Mouse (Mus musculus): ENCODE data around the gene Smap1. TPM values are rescaled to one million over a fixed set of nuclear protein-coding genes. Genes with fewer than 3 reads are reported as not detected.

The Smap1 gene
- polyA plus RNA-seq, 1 experiment from 2014 or later = 119 TPM

GRCm38 (mm10) chr1:23855623-23856022 is 66.5 kb downstream of the Smap1 start:
- no peak for ATAC-seq (ENCODE audit: low FRiP score)
- peaks cover 52% of the 10 kb centered on the region for H3K36me3 ChIP-seq (replicated peaks; ENCODE audit: control insufficient read depth, insufficient read depth)
- no peak overlapping the region for H3K4me3 ChIP-seq (replicated peaks; ENCODE audit: low read length)
- no peaks in the 10 kb centered on the region for H3K4me1 ChIP-seq (replicated peaks; ENCODE audit: control insufficient read depth, insufficient read depth, low read length)
- H3K4me2 ChIP-seq (replicated peaks) = no peak overlapping the region
- no peaks in the 10 kb centered on the region for H3K27me3 ChIP-seq (ENCODE audit: control insufficient read depth, insufficient read depth, low read length)
- DNase-seq (ENCODE audit: low spot score) = no peak
- no peaks in the 10 kb centered on the region for H3K9me3 ChIP-seq (ENCODE audit: control insufficient read depth, low read length)
- no peak overlapping the region for H3K9ac ChIP-seq
- no peak overlapping the region for H3K27ac ChIP-seq
- 90% methylated on average over 3 of the region's 3 CpGs for WGBS

GRCm38 (mm10) chr1:23846044-23846680 is 76.0 kb downstream of the Smap1 start:
- ATAC-seq (ENCODE audit: low FRiP score) = peak; percentile 66
- no peaks in the 10 kb centered on the region for H3K27me3 ChIP-seq (ENCODE audit: control insufficient read depth, insufficient read depth, low read length)
- H3K36me3 ChIP-seq (replicated peaks; ENCODE audit: control insufficient read depth, insufficient read depth) = peaks cover 72% of the 10 kb centered on the region
- no peak overlapping the region for H3K4me3 ChIP-seq (replicated peaks; ENCODE audit: low read length)
- peak; percentile 61 for DNase-seq (ENCODE audit: low spot score)
- no peak overlapping the region for H3K4me2 ChIP-seq (replicated peaks)
- H3K9me3 ChIP-seq (ENCODE audit: control insufficient read depth, low read length) = no peaks in the 10 kb centered on the region
- WGBS = 57% methylated on average over 10 of the region's 10 CpGs
- H3K27ac ChIP-seq = peak overlapping the region; percentile 51; the same call in 1 of the 2 replicates
- no peak overlapping the region for H3K9ac ChIP-seq
- 0 out of 2 replicates have a peak, but pooled peaks cover 6% of the 10 kb centered on the region for H3K4me1 ChIP-seq (replicated peaks; ENCODE audit: control insufficient read depth, insufficient read depth, low read length)

- Histone ChIP-seq H3K9ac (no peak overlapping the region), H3K4me1 (replicated peaks; ENCODE audit: control insufficient read depth, insufficient read depth, low read length) (0 out of 2 replicates have a peak, but pooled peaks cover 6% of the 10 kb centered on the region), H3K4me3 (replicated peaks; ENCODE audit: low read length) (no peak overlapping the region), H3K27me3 (ENCODE audit: control insufficient read depth, insufficient read depth, low read length) (no peaks in the 10 kb centered on the region), H3K4me2 (replicated peaks) (no peak overlapping the region), H3K9me3 (ENCODE audit: control insufficient read depth, low read length) (no peaks in the 10 kb centered on the region), H3K36me3 (replicated peaks; ENCODE audit: control insufficient read depth, insufficient read depth) (peaks cover 67% of the 10 kb centered on the region), H3K27ac (no peak overlapping the region)
- ATAC-seq (ENCODE audit: low FRiP score) (no peak), DNase-seq (ENCODE audit: low spot score) (no peak)
- 96% methylated on average over 10 of the region's 10 CpGs for WGBS
These were observed 77.1 kb downstream of the Smap1 start for GRCm38 (mm10) chr1:23845007-23845406.

GRCm38 (mm10) chr1:23843790-23844189 is 78.3 kb downstream of the Smap1 start:
- no peak overlapping the region for H3K9ac ChIP-seq
- peaks cover 58% of the 10 kb centered on the region for H3K36me3 ChIP-seq (replicated peaks; ENCODE audit: control insufficient read depth, insufficient read depth)
- 0 out of 2 replicates have a peak, but pooled peaks cover 6% of the 10 kb centered on the region for H3K4me1 ChIP-seq (replicated peaks; ENCODE audit: control insufficient read depth, insufficient read depth, low read length)
- H3K27ac ChIP-seq = no peak overlapping the region; the same call in 1 of the 2 replicates
- WGBS = 88% methylated on average over 7 of the region's 7 CpGs
- DNase-seq (ENCODE audit: low spot score) = no peak
- no peaks in the 10 kb centered on the region for H3K9me3 ChIP-seq (ENCODE audit: control insufficient read depth, low read length)
- ATAC-seq (ENCODE audit: low FRiP score) = no peak
- no peak overlapping the region for H3K4me2 ChIP-seq (replicated peaks)
- H3K4me3 ChIP-seq (replicated peaks; ENCODE audit: low read length) = no peak overlapping the region
- H3K27me3 ChIP-seq (ENCODE audit: control insufficient read depth, insufficient read depth, low read length) = no peaks in the 10 kb centered on the region

- 65% methylated on average over 3 of the region's 3 CpGs for WGBS
- no peak overlapping the region for H3K4me2 ChIP-seq (replicated peaks)
- peaks cover 48% of the 10 kb centered on the region for H3K36me3 ChIP-seq (replicated peaks; ENCODE audit: control insufficient read depth, insufficient read depth)
- no peak overlapping the region for H3K9ac ChIP-seq
- ATAC-seq (ENCODE audit: low FRiP score) (no peak), DNase-seq (ENCODE audit: low spot score) (no peak)
- no peak overlapping the region; the same call in 1 of the 2 replicates for H3K27ac ChIP-seq
- H3K9me3 ChIP-seq (ENCODE audit: control insufficient read depth, low read length) = no peaks in the 10 kb centered on the region
- H3K27me3 ChIP-seq (ENCODE audit: control insufficient read depth, insufficient read depth, low read length) = no peaks in the 10 kb centered on the region
- H3K4me3 ChIP-seq (replicated peaks; ENCODE audit: low read length) = no peak overlapping the region
- 0 out of 2 replicates have a peak, but pooled peaks cover 6% of the 10 kb centered on the region for H3K4me1 ChIP-seq (replicated peaks; ENCODE audit: control insufficient read depth, insufficient read depth, low read length)
These were observed 79.5 kb downstream of the Smap1 start for GRCm38 (mm10) chr1:23842629-23843028.

- DNase-seq (ENCODE audit: low spot score) (no peak), ATAC-seq (ENCODE audit: low FRiP score) (no peak)
- 0 out of 2 replicates have a peak, but pooled peaks cover 6% of the 10 kb centered on the region for H3K4me1 ChIP-seq (replicated peaks; ENCODE audit: control insufficient read depth, insufficient read depth, low read length)
- H3K27ac ChIP-seq = no peak overlapping the region
- no peaks in the 10 kb centered on the region for H3K27me3 ChIP-seq (ENCODE audit: control insufficient read depth, insufficient read depth, low read length)
- no peak overlapping the region for H3K4me3 ChIP-seq (replicated peaks; ENCODE audit: low read length)
- H3K9ac ChIP-seq = no peak overlapping the region
- no peak overlapping the region for H3K4me2 ChIP-seq (replicated peaks)
- H3K9me3 ChIP-seq (ENCODE audit: control insufficient read depth, low read length) = no peaks in the 10 kb centered on the region
- peaks cover 38% of the 10 kb centered on the region for H3K36me3 ChIP-seq (replicated peaks; ENCODE audit: control insufficient read depth, insufficient read depth)
These were observed 81.2 kb downstream of the Smap1 start for GRCm38 (mm10) chr1:23840924-23841323.

GRCm38 (mm10) chr1:23836630-23837029 is 85.5 kb downstream of the Smap1 start:
- Histone ChIP-seq H3K9ac (no peak overlapping the region), H3K27ac (no peak overlapping the region), H3K36me3 (replicated peaks; ENCODE audit: control insufficient read depth, insufficient read depth) (peaks cover 6% of the 10 kb centered on the region), H3K9me3 (ENCODE audit: control insufficient read depth, low read length) (no peaks in the 10 kb centered on the region), H3K4me1 (replicated peaks; ENCODE audit: control insufficient read depth, insufficient read depth, low read length) (no peaks in the 10 kb centered on the region; the same call in 1 of the 2 replicates), H3K27me3 (ENCODE audit: control insufficient read depth, insufficient read depth, low read length) (no peaks in the 10 kb centered on the region), H3K4me3 (replicated peaks; ENCODE audit: low read length) (no peak overlapping the region), H3K4me2 (replicated peaks) (no peak overlapping the region)
- DNase-seq (ENCODE audit: low spot score) (no peak), ATAC-seq (ENCODE audit: low FRiP score) (no peak)
- WGBS = 94% methylated on average over 4 of the region's 4 CpGs

- Histone ChIP-seq H3K36me3 (replicated peaks; ENCODE audit: control insufficient read depth, insufficient read depth) (no peaks in the 10 kb centered on the region), H3K4me2 (replicated peaks) (no peak overlapping the region), H3K4me3 (replicated peaks; ENCODE audit: low read length) (no peak overlapping the region), H3K9me3 (ENCODE audit: control insufficient read depth, low read length) (no peaks in the 10 kb centered on the region), H3K9ac (no peak overlapping the region), H3K27me3 (ENCODE audit: control insufficient read depth, insufficient read depth, low read length) (no peaks in the 10 kb centered on the region), H3K27ac (no peak overlapping the region), H3K4me1 (replicated peaks; ENCODE audit: control insufficient read depth, insufficient read depth, low read length) (no peaks in the 10 kb centered on the region; the same call in 1 of the 2 replicates)
- ATAC-seq (ENCODE audit: low FRiP score) = peak; percentile 63; the same call in 1 of the 2 replicates
- 41% methylated on average over 9 of the region's 9 CpGs for WGBS
- DNase-seq (ENCODE audit: low spot score) = peak; percentile 63
These were observed 87.3 kb downstream of the Smap1 start for GRCm38 (mm10) chr1:23834819-23835218.

- no peaks in the 10 kb centered on the region for H3K27me3 ChIP-seq (ENCODE audit: control insufficient read depth, insufficient read depth, low read length)
- 84% methylated on average over 7 of the region's 7 CpGs for WGBS
- no peak overlapping the region for H3K9ac ChIP-seq
- no peak for DNase-seq (ENCODE audit: low spot score)
- ATAC-seq (ENCODE audit: low FRiP score) = no peak
- no peaks in the 10 kb centered on the region; the same call in 1 of the 2 replicates for H3K4me1 ChIP-seq (replicated peaks; ENCODE audit: control insufficient read depth, insufficient read depth, low read length)
- H3K9me3 ChIP-seq (ENCODE audit: control insufficient read depth, low read length) = no peaks in the 10 kb centered on the region
- no peak overlapping the region for H3K4me2 ChIP-seq (replicated peaks)
- no peak overlapping the region for H3K4me3 ChIP-seq (replicated peaks; ENCODE audit: low read length)
- H3K27ac ChIP-seq = no peak overlapping the region
- no peaks in the 10 kb centered on the region for H3K36me3 ChIP-seq (replicated peaks; ENCODE audit: control insufficient read depth, insufficient read depth)
These were observed 87.9 kb downstream of the Smap1 start for GRCm38 (mm10) chr1:23834246-23834645.

Data from hindbrain, embryonic 14.5 days (tissue).